Mouse (Mus musculus): ENCODE data around the gene Arhgef15. TPM values are rescaled to one million over a fixed set of nuclear protein-coding genes. Genes with fewer than 3 reads are reported as not detected.

Gene Arhgef15
- polyA plus RNA-seq, 1 experiment from 2014 or later, result 10.5 TPM

GRCm38 (mm10) chr11:68961596-68961995 lies 4.3 kb upstream of the Arhgef15 start:
- 84% methylated on average over 3 of the region's 3 CpGs for WGBS
- Histone ChIP-seq H3K9ac (no peak overlapping the region), H3K4me2 (replicated peaks) (no peak overlapping the region), H3K27me3 (replicated peaks) (peaks cover 10% of the 10 kb centered on the region), H3K36me3 (no peaks in the 10 kb centered on the region), H3K4me3 (no peak overlapping the region), H3K27ac (no peak overlapping the region), H3K9me3 (no peaks in the 10 kb centered on the region), H3K4me1 (no peaks in the 10 kb centered on the region)
- ATAC-seq (ENCODE audit: low FRiP score, low read depth), result no peak

- H3K4me2 ChIP-seq (replicated peaks), result no peak overlapping the region
- H3K9me3 ChIP-seq, result no peaks in the 10 kb centered on the region
- peaks cover 40% of the 10 kb centered on the region for H3K27me3 ChIP-seq (replicated peaks)
- no peak overlapping the region for H3K27ac ChIP-seq
- H3K36me3 ChIP-seq, result no peaks in the 10 kb centered on the region
- H3K9ac ChIP-seq, result no peak overlapping the region
- ATAC-seq (ENCODE audit: low FRiP score, low read depth), result no peak
- 57% methylated on average over 1 of the region's 1 CpGs for WGBS
- H3K4me1 ChIP-seq, result peaks cover 17% of the 10 kb centered on the region
- no peak overlapping the region for H3K4me3 ChIP-seq
Measured at GRCm38 (mm10) chr11:68957971-68958370, 691 bp upstream of the Arhgef15 start.

GRCm38 (mm10) chr11:68956697-68957096 lies 583 bp downstream of the Arhgef15 start:
- peaks cover 45% of the 10 kb centered on the region for H3K27me3 ChIP-seq (replicated peaks)
- H3K27ac ChIP-seq, result no peak overlapping the region
- H3K36me3 ChIP-seq, result no peaks in the 10 kb centered on the region
- H3K4me1 ChIP-seq, result peaks cover 17% of the 10 kb centered on the region
- H3K4me2 ChIP-seq (replicated peaks), result no peak overlapping the region
- H3K4me3 ChIP-seq, result no peak overlapping the region
- no peaks in the 10 kb centered on the region for H3K9me3 ChIP-seq
- WGBS, result 39% methylated on average over 13 of the region's 13 CpGs
- H3K9ac ChIP-seq, result no peak overlapping the region
- no peak for ATAC-seq (ENCODE audit: low FRiP score, low read depth)

- H3K27me3 ChIP-seq (replicated peaks), result peaks cover 48% of the 10 kb centered on the region
- H3K9ac ChIP-seq, result no peak overlapping the region
- H3K4me2 ChIP-seq (replicated peaks), result no peak overlapping the region
- WGBS, result 39% methylated on average over 3 of the region's 3 CpGs
- ATAC-seq (ENCODE audit: low FRiP score, low read depth), result no peak
- no peaks in the 10 kb centered on the region for H3K9me3 ChIP-seq
- H3K4me1 ChIP-seq, result peaks cover 17% of the 10 kb centered on the region
- no peak overlapping the region for H3K27ac ChIP-seq
- no peak overlapping the region for H3K4me3 ChIP-seq
- no peaks in the 10 kb centered on the region for H3K36me3 ChIP-seq
Measured at GRCm38 (mm10) chr11:68956107-68956506, 1.2 kb downstream of the Arhgef15 start.

- Histone ChIP-seq H3K36me3 (no peaks in the 10 kb centered on the region), H3K4me1 (peaks cover 17% of the 10 kb centered on the region), H3K4me3 (no peak overlapping the region; the same call in 1 of the 2 replicates), H3K27ac (no peak overlapping the region), H3K4me2 (replicated peaks) (peak overlapping the region; percentile 57), H3K27me3 (replicated peaks) (peaks cover 48% of the 10 kb centered on the region), H3K9me3 (no peaks in the 10 kb centered on the region), H3K9ac (no peak overlapping the region)
- ATAC-seq (ENCODE audit: low FRiP score, low read depth), result no peak
- WGBS, result 75% methylated on average over 5 of the region's 5 CpGs
Measured at GRCm38 (mm10) chr11:68955473-68955872, 1.8 kb downstream of the Arhgef15 start.

GRCm38 (mm10) chr11:68954408-68954807 lies 2.9 kb downstream of the Arhgef15 start:
- peak overlapping the region; percentile 27 for H3K4me3 ChIP-seq
- H3K4me1 ChIP-seq, result peaks cover 17% of the 10 kb centered on the region
- H3K4me2 ChIP-seq (replicated peaks), result peak overlapping the region; percentile 57
- no peaks in the 10 kb centered on the region for H3K9me3 ChIP-seq
- H3K36me3 ChIP-seq, result no peaks in the 10 kb centered on the region
- peak overlapping the region; percentile 50; the same call in 1 of the 2 replicates for H3K9ac ChIP-seq
- no peak overlapping the region for H3K27ac ChIP-seq
- peaks cover 51% of the 10 kb centered on the region for H3K27me3 ChIP-seq (replicated peaks)
- ATAC-seq (ENCODE audit: low FRiP score, low read depth), result no peak
- 2% methylated on average over 17 of the region's 17 CpGs for WGBS

GRCm38 (mm10) chr11:68953903-68954302 lies 3.4 kb downstream of the Arhgef15 start:
- Histone ChIP-seq H3K27me3 (replicated peaks) (peaks cover 51% of the 10 kb centered on the region), H3K9me3 (no peaks in the 10 kb centered on the region), H3K4me1 (peaks cover 17% of the 10 kb centered on the region), H3K9ac (no peak overlapping the region), H3K36me3 (no peaks in the 10 kb centered on the region), H3K4me3 (no peak overlapping the region), H3K4me2 (replicated peaks) (peak overlapping the region; percentile 57), H3K27ac (no peak overlapping the region)
- ATAC-seq (ENCODE audit: low FRiP score, low read depth), result no peak
- WGBS, result 5% methylated on average over 13 of the region's 13 CpGs

GRCm38 (mm10) chr11:68947542-68947993 lies 9.7 kb downstream of the Arhgef15 start:
- Histone ChIP-seq H3K4me1 (peaks cover 5% of the 10 kb centered on the region; the same call in 1 of the 2 replicates), H3K9ac (peak overlapping the region; percentile 6; the same call in 1 of the 2 replicates), H3K27ac (no peak overlapping the region), H3K36me3 (no peaks in the 10 kb centered on the region), H3K9me3 (no peaks in the 10 kb centered on the region), H3K27me3 (replicated peaks) (peaks cover 23% of the 10 kb centered on the region), H3K4me2 (replicated peaks) (peak overlapping the region; percentile 52), H3K4me3 (peak overlapping the region; percentile 24)
- WGBS, result 6% methylated on average over 12 of the region's 12 CpGs
- ATAC-seq (ENCODE audit: low FRiP score, low read depth), result no peak

- H3K9ac ChIP-seq, result peak overlapping the region; percentile 53
- H3K4me2 ChIP-seq (replicated peaks), result peak overlapping the region; percentile 52
- H3K4me1 ChIP-seq, result peaks cover 5% of the 10 kb centered on the region; the same call in 1 of the 2 replicates
- H3K4me3 ChIP-seq, result peak overlapping the region; percentile 24
- no peaks in the 10 kb centered on the region for H3K36me3 ChIP-seq
- no peak overlapping the region for H3K27ac ChIP-seq
- peaks cover 21% of the 10 kb centered on the region for H3K27me3 ChIP-seq (replicated peaks)
- no peak for ATAC-seq (ENCODE audit: low FRiP score, low read depth)
- 9% methylated on average over 16 of the region's 16 CpGs for WGBS
- no peaks in the 10 kb centered on the region for H3K9me3 ChIP-seq
Measured at GRCm38 (mm10) chr11:68946806-68947440, 10.4 kb downstream of the Arhgef15 start.

- 89% methylated on average over 4 of the region's 4 CpGs for WGBS
- Histone ChIP-seq H3K9me3 (no peaks in the 10 kb centered on the region), H3K27ac (no peak overlapping the region), H3K4me1 (peaks cover 5% of the 10 kb centered on the region; the same call in 1 of the 2 replicates), H3K9ac (no peak overlapping the region), H3K4me2 (replicated peaks) (no peak overlapping the region), H3K27me3 (replicated peaks) (peaks cover 16% of the 10 kb centered on the region), H3K4me3 (no peak overlapping the region), H3K36me3 (no peaks in the 10 kb centered on the region)
- ATAC-seq (ENCODE audit: low FRiP score, low read depth), result no peak
Measured at GRCm38 (mm10) chr11:68946001-68946400, 11.3 kb downstream of the Arhgef15 start.

- Histone ChIP-seq H3K4me3 (no peak overlapping the region), H3K9ac (no peak overlapping the region), H3K36me3 (no peaks in the 10 kb centered on the region), H3K27me3 (replicated peaks) (peaks cover 16% of the 10 kb centered on the region), H3K4me1 (peaks cover 10% of the 10 kb centered on the region), H3K4me2 (replicated peaks) (no peak overlapping the region), H3K27ac (no peak overlapping the region), H3K9me3 (no peaks in the 10 kb centered on the region)
- ATAC-seq (ENCODE audit: low FRiP score, low read depth), result no peak
- WGBS, result 78% methylated on average over 2 of the region's 2 CpGs
Measured at GRCm38 (mm10) chr11:68945245-68945644, 12.0 kb downstream of the Arhgef15 start.

- Histone ChIP-seq H3K4me2 (replicated peaks) (no peak overlapping the region), H3K9ac (no peak overlapping the region), H3K4me3 (no peak overlapping the region), H3K4me1 (peaks cover 10% of the 10 kb centered on the region), H3K27me3 (replicated peaks) (peaks cover 12% of the 10 kb centered on the region), H3K9me3 (no peaks in the 10 kb centered on the region), H3K27ac (no peak overlapping the region), H3K36me3 (no peaks in the 10 kb centered on the region)
- WGBS, result 93% methylated on average over 8 of the region's 8 CpGs
- ATAC-seq (ENCODE audit: low FRiP score, low read depth), result no peak
Measured at GRCm38 (mm10) chr11:68942731-68943130, 14.5 kb downstream of the Arhgef15 start.

GRCm38 (mm10) chr11:68940516-68940915 lies 16.8 kb downstream of the Arhgef15 start:
- H3K27me3 ChIP-seq (replicated peaks), result no peaks in the 10 kb centered on the region
- peak overlapping the region; percentile 63 for H3K9ac ChIP-seq
- H3K36me3 ChIP-seq, result no peaks in the 10 kb centered on the region
- H3K27ac ChIP-seq, result no peak overlapping the region
- no peak for ATAC-seq (ENCODE audit: low FRiP score, low read depth)
- H3K9me3 ChIP-seq, result no peaks in the 10 kb centered on the region
- 70% methylated on average over 4 of the region's 4 CpGs for WGBS
- H3K4me1 ChIP-seq, result peaks cover 4% of the 10 kb centered on the region
- peak overlapping the region; percentile 66 for H3K4me2 ChIP-seq (replicated peaks)
- H3K4me3 ChIP-seq, result peak overlapping the region; percentile 43
